Mouse (Mus musculus) intestine, postnatal 0 days (tissue): ENCODE measurements around the gene Ptgir. TPM values are rescaled to one million over a fixed set of nuclear protein-coding genes. Genes with fewer than 3 reads are reported as not detected.

Source experiments
- ATAC-seq: fragments of 200-750 bp; cut with Nextera tagmentation; 2 replicates; pipeline ENCODE4 v1.8.0; 2017; ENCODE audit warnings: mild to moderate bottlenecking, moderate TSS enrichment, moderate library complexity
- H3K27ac ChIP-seq: fragments of 300-500 bp; sonication (generic); 2 replicates; pipeline ENCODE4 v1.5.1; 2014; ENCODE audit warnings: mild to moderate bottlenecking, low read depth, low read length, moderate library complexity
- H3K27me3 ChIP-seq: fragments of 300-500 bp; sonication (generic); replicated peaks from 2 replicates; pipeline ENCODE4 v1.6.1; 2014; ENCODE audit warnings: low read length, mixed read lengths; ENCODE audit not compliant: control insufficient read depth, insufficient read depth
- H3K36me3 ChIP-seq: fragments of 300-500 bp; sonication (generic); 2 replicates; pipeline ENCODE4 v1.6.1; 2014; ENCODE audit warnings: mild to moderate bottlenecking, moderate library complexity; ENCODE audit not compliant: control insufficient read depth, insufficient read depth
- H3K4me1 ChIP-seq: fragments of 300-500 bp; sonication (generic); replicated peaks from 2 replicates; pipeline ENCODE4 v1.6.1; 2014; ENCODE audit warnings: antibody characterized with exemption, low read length, mixed read lengths; ENCODE audit not compliant: control insufficient read depth, insufficient read depth
- H3K4me2 ChIP-seq: fragments of 300-500 bp; sonication (generic); replicated peaks from 2 replicates; pipeline ENCODE4 v1.6.1; 2014; ENCODE audit warnings: low read depth, mild to moderate bottlenecking, moderate library complexity
- H3K4me3 ChIP-seq: fragments of 300-500 bp; sonication (generic); 2 replicates; pipeline ENCODE4 v1.5.1; 2014; ENCODE audit warnings: low read depth, low read length
- H3K9ac ChIP-seq: fragments of 300-500 bp; sonication (generic); 2 replicates; pipeline ENCODE4 v1.6.1; 2014; ENCODE audit warnings: mild to moderate bottlenecking, low read depth, low read length
- H3K9me3 ChIP-seq: fragments of 300-500 bp; sonication (generic); 2 replicates; pipeline ENCODE4 v1.6.1; 2016; ENCODE audit warnings: mixed run types; ENCODE audit not compliant: control insufficient read depth
- CTCF ChIP-seq: sonication (generic); IDR thresholded peaks from 2 replicates; pipeline ENCODE4 v1.5.1; 2016; ENCODE audit warnings: low read depth, mild to moderate bottlenecking, control low read depth, antibody characterized with exemption, moderate library complexity
- WGBS: fragments of 180-500 bp; shearing (Covaris S2); extraction: QIAGEN DNeasy Blood & Tissue Kit; methylation state at CpG from one replicate; pipeline ENCODE4 v1.1.7; 2014; 5-methylcytosine and 5-hydroxymethylcytosine counted together
- polyA plus RNA-seq: library from polyadenylated mRNA; unstranded; fragments of >200 nt; fragmentation: Nextera tagmentation; extraction: Ambion mirVana; gene quantifications from 2 replicates; pipeline ENCODE4 v1.2.1, GENCODE M21; 2015

The Ptgir gene
- polyA plus RNA-seq, 1 experiment from 2014 or later, result 1.7 TPM

DNA sequence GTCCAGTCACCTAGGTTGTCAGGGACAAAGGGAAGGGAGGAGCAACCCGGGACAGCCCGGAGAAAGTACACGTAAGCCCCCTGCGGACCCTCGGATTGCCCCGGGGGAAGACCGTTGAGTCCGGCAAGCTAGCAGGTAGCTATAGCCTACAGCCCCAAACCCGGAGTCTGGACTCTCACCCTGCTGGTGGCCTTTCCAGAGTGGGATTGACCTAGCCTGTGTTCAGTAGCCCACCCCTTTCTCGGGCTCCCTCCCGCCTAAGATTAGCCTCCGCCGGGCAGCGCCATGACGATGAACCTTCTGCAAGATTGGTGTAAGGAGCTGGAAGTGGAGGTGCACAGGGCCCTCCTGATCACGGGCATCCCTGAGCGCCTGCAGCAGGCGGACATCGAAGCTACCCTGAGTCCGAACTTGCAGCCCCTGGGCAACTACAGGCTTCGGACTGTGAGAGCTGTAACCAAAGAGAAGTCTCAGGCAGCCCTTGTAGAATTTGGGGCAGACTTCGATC, 38.6 kb downstream of the Ptgir start:
- TF ChIP-seq CTCF, result no peak
- 5% methylated on average over 22 of the region's 22 CpGs for WGBS
- H3K9ac ChIP-seq, result peak overlapping the region; percentile 44; the same call in 1 of the 2 replicates
- H3K4me1 ChIP-seq, result peaks cover 7% of the 10 kb centered on the region; the same call in 1 of the 2 replicates
- H3K4me3 ChIP-seq, result peak overlapping the region; percentile 57
- peak overlapping the region; percentile 78 for H3K4me2 ChIP-seq
- no peak; the same call in 1 of the 2 replicates for ATAC-seq
- no peak overlapping the region for H3K27ac ChIP-seq
- H3K27me3 ChIP-seq, result peaks cover 54% of the 10 kb centered on the region
- no peaks in the 10 kb centered on the region for H3K36me3 ChIP-seq
- H3K9me3 ChIP-seq, result no peaks in the 10 kb centered on the region

DNA sequence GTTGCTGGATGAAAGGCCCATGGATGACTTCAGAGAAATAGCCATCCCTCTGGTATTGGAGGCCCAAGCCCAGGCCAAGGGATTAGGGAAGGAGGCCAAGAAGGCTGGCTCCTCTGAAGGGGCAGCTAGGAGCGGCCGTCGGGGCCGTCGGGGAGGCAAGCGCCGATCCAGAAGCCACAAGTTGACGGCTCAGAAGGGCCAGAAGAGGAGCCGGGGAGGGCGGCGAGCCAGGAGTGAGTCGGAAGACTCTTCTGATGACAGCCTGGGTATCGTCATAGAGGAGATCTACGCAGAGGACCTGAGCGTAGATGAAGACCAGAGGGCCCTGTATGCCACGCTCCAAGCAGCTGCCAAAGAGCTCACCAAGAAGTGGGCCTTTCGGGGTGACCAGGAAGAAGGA, 39.1 kb downstream of the Ptgir start:
- Histone ChIP-seq H3K4me2 (peak overlapping the region; percentile 78), H3K4me3 (peak overlapping the region; percentile 57), H3K4me1 (peaks cover 12% of the 10 kb centered on the region; the same call in 1 of the 2 replicates), H3K36me3 (no peaks in the 10 kb centered on the region), H3K27me3 (peaks cover 54% of the 10 kb centered on the region), H3K27ac (no peak overlapping the region), H3K9ac (peak overlapping the region; percentile 44; the same call in 1 of the 2 replicates), H3K9me3 (no peaks in the 10 kb centered on the region)
- WGBS, result 31% methylated on average over 17 of the region's 17 CpGs
- ATAC-seq, result no peak
- no peak for TF ChIP-seq CTCF

DNA sequence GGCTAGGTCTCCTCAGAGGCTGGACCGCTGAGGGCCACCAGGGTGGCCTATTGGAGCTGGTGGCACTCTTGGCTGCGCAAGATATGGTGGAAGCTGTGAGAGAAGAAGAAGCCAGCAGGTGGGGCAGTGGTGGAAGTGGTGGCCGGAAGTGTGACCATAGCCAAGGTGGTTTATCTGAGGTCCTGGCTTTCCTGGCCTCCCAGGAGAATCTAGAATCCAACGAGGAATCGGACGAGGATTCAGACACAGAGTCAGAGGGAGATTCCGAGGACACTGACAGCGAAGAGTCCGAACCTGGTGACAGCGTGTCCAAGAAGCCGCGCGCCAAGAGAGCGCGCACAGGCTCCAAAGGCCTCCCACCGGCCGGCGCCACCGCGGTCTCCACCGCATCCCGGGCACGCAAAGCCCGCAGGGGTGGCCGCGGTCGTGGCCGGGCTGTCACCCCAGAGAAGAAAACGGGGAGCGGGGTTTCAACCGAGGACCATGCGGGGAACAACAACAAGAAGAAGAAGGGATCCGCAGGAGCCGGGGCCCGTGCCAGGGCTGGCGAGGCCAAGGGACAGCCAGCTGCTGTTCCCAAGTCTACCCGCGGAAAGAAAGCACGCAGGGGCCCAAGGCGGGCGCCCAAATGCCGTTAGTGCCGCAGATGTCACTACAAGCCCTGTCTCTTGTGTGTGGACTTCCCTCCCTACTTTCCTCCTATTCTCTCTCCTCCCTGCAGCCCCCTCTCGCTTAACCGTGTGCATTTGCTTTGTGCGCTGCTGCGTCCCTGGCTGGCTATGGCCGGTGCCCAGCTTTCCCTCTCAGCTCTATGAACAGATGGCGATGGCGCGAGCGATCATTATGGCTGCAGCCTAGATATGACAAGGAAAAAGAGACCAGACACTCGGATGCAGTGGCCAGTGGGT, 40.4 kb downstream of the Ptgir start:
- peaks cover 54% of the 10 kb centered on the region for H3K27me3 ChIP-seq
- no peaks in the 10 kb centered on the region for H3K36me3 ChIP-seq
- H3K27ac ChIP-seq, result no peak overlapping the region
- TF ChIP-seq CTCF, result peak; percentile 40; the same call in 1 of the 2 replicates
- H3K4me3 ChIP-seq, result peak overlapping the region; percentile 35
- peaks cover 13% of the 10 kb centered on the region; the same call in 1 of the 2 replicates for H3K4me1 ChIP-seq
- no peaks in the 10 kb centered on the region for H3K9me3 ChIP-seq
- WGBS, result 10% methylated on average over 53 of the region's 53 CpGs
- no peak for ATAC-seq
- no peak overlapping the region for H3K9ac ChIP-seq
- H3K4me2 ChIP-seq, result peak overlapping the region; percentile 78

DNA sequence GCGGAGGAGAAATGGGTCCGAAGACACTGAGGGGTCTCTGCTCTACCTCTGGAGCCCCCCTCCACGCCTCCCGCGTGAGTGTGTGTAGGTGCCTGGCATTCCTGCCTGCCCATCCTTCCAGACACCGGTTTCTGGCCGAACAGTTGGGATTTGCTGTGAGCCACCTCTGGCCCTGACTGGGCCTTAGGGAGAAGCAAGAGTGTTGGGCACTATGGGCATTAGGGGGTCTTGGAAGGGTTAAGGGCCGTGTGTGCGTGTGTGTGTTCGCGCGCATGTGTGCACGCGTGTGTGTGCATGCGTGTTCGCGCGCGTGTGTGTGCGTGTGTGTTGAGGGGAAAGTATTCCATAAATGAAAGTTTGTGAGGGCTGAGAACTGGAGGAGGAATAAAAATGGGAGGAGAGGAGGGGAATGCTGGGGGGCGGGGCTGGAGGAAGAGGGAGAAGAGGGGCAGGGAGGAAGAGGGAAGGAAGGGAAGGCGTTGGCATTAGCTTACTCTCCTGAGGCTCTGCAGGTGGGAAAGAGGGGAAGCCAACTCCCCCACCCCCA, 41.1 kb downstream of the Ptgir start:
- H3K4me1 ChIP-seq, result peaks cover 13% of the 10 kb centered on the region; the same call in 1 of the 2 replicates
- H3K9ac ChIP-seq, result no peak overlapping the region
- no peak for ATAC-seq
- H3K4me3 ChIP-seq, result peak overlapping the region; percentile 35
- H3K27ac ChIP-seq, result no peak overlapping the region
- peaks cover 54% of the 10 kb centered on the region for H3K27me3 ChIP-seq
- H3K36me3 ChIP-seq, result no peaks in the 10 kb centered on the region
- peak overlapping the region; percentile 78 for H3K4me2 ChIP-seq
- H3K9me3 ChIP-seq, result no peaks in the 10 kb centered on the region
- no peak for TF ChIP-seq CTCF
- 27% methylated on average over 21 of the region's 22 CpGs for WGBS

DNA sequence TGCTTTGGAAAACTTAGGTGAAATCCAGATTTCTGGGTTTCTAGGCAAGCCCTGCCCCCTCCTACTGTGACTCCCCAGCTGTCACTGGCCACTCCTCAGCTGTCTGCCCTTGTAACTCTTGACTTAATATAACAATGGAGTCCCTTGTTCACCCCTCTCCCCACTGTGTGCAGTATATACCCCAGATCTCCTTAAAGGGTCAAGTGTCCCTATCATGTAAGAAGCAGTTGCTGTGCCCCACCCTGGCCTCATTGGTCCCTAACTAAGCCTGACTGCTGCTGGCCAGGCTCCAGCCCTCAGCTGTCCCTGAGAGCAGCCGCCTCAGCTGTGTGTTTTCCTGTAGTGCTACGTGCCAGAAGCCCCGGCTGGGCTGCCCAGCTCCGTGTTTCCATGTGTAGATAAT, 41.7 kb downstream of the Ptgir start:
- no peak overlapping the region for H3K4me3 ChIP-seq

DNA sequence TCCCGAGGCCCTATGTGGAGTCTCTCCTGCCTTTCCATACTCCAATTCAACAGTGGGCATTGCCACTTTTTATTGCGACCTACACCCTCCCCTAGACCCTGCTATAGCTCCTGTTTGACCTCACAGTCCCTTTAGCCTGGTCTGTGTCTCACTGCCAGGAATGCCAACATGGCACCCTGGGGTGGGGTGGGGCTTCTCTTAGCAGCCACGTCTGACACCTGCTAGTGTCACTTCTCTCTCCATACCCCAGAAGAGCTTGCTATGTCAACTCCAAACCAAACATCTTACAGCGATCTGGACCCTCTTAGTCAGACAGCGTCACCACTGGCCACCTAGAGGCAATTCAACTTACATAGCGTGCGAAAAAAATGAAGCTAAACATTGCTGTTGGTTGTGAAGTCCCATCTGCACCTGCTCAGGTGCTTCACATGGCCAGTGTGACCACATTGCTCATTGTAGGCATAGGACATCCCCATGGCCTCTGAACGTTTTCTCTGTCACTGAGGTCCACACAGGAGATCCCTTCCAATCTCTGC, 42.7 kb downstream of the Ptgir start:
- Histone ChIP-seq H3K27me3 (peaks cover 54% of the 10 kb centered on the region), H3K9me3 (no peaks in the 10 kb centered on the region), H3K9ac (no peak overlapping the region), H3K27ac (no peak overlapping the region), H3K36me3 (no peaks in the 10 kb centered on the region), H3K4me3 (no peak overlapping the region), H3K4me1 (peaks cover 13% of the 10 kb centered on the region; the same call in 1 of the 2 replicates), H3K4me2 (no peak overlapping the region)
- TF ChIP-seq CTCF, result no peak
- 75% methylated on average over 8 of the region's 8 CpGs for WGBS
- ATAC-seq, result no peak

More for the DNA sequence above, 41.7 kb downstream of the Ptgir start:
- ATAC-seq, result no peak
- Histone ChIP-seq H3K36me3 (no peaks in the 10 kb centered on the region), H3K9me3 (no peaks in the 10 kb centered on the region), H3K27ac (no peak overlapping the region), H3K9ac (no peak overlapping the region), H3K4me1 (peaks cover 13% of the 10 kb centered on the region; the same call in 1 of the 2 replicates), H3K4me2 (peak overlapping the region; percentile 78), H3K27me3 (peaks cover 54% of the 10 kb centered on the region)
- WGBS, result 22% methylated on average over 4 of the region's 4 CpGs
- TF ChIP-seq CTCF, result no peak
